Mouse (Mus musculus) midbrain, embryonic 12.5 days (tissue): ENCODE results near the gene Tmc7. TPM values are rescaled to one million over a fixed set of nuclear protein-coding genes. Genes with fewer than 3 reads are reported as not detected.
A peak's percentile ranks its signal among the peaks of the same experiment; 100 is the strongest.

Experiments used
- ATAC-seq: fragments of 200-750 bp; cut with Nextera tagmentation; 2 replicates; pipeline ENCODE4 v1.8.0; 2017; ENCODE audit warnings: low read depth, moderate TSS enrichment, moderate library complexity; ENCODE audit not compliant: low FRiP score
- H3K27ac ChIP-seq: fragments of 300-500 bp; sonication (generic); replicated peaks from 2 replicates; pipeline ENCODE4 v1.5.1; 2016; ENCODE audit warnings: mild to moderate bottlenecking
- H3K27me3 ChIP-seq: fragments of 300-500 bp; sonication (generic); 2 replicates; pipeline ENCODE4 v1.6.1; 2016; ENCODE audit warnings: mild to moderate bottlenecking
- H3K36me3 ChIP-seq: fragments of 300-500 bp; sonication (generic); 2 replicates; pipeline ENCODE4 v1.6.1; 2016
- H3K4me1 ChIP-seq: fragments of 300-500 bp; sonication (generic); 2 replicates; pipeline ENCODE4 v1.6.1; 2016
- H3K4me2 ChIP-seq: fragments of 300-500 bp; sonication (generic); replicated peaks from 2 replicates; pipeline ENCODE4 v1.6.1; 2016; ENCODE audit warnings: mild to moderate bottlenecking, moderate library complexity
- H3K4me3 ChIP-seq: fragments of 300-500 bp; sonication (generic); 2 replicates; pipeline ENCODE4 v1.5.1; 2016; ENCODE audit warnings: mild to moderate bottlenecking
- H3K9ac ChIP-seq: fragments of 300-500 bp; sonication (generic); replicated peaks from 2 replicates; pipeline ENCODE4 v1.6.1; 2016; ENCODE audit warnings: mild to moderate bottlenecking, moderate library complexity
- H3K9me3 ChIP-seq: fragments of 300-500 bp; sonication (generic); 2 replicates; pipeline ENCODE4 v1.6.1; 2016; ENCODE audit warnings: mild to moderate bottlenecking
- WGBS: fragments of 180-500 bp; shearing (Covaris S2); methylation state at CpG from one replicate; pipeline ENCODE4 v1.1.7; 2016; 5-methylcytosine and 5-hydroxymethylcytosine counted together
- polyA plus RNA-seq: library from polyadenylated mRNA; unstranded; fragments of >200 nt; fragmentation: Nextera tagmentation; extraction: Ambion mirVana; gene quantifications from 2 replicates; pipeline ENCODE4 v1.2.1, GENCODE M21; 2016

Gene Tmc7
- polyA plus RNA-seq, 1 experiment from 2014 or later: 10.4 TPM

- H3K36me3 ChIP-seq: 0 out of 2 replicates have a peak, but pooled peaks cover 11% of the 10 kb centered on the region
- H3K4me2 ChIP-seq: peak within 1 kb of the TSS; percentile 67
- H3K9ac ChIP-seq: peak within 1 kb of the TSS; percentile 69
- peak within 1 kb of the TSS; percentile 98 for H3K27ac ChIP-seq
- H3K9me3 ChIP-seq: no peaks in the 10 kb centered on the region
- H3K27me3 ChIP-seq: no peaks in the 10 kb centered on the region
- 0 out of 2 replicates have a peak, but pooled peaks cover 3% of the 10 kb centered on the region for H3K4me1 ChIP-seq
- peak within 1 kb of the TSS; percentile 74 for H3K4me3 ChIP-seq
- under 1% methylated on average over 31 of the region's 31 CpGs for WGBS
- peak; percentile 99 for ATAC-seq
Measured at GRCm38 (mm10) chr7:118533178-118533578, 51.4 kb downstream of the Tmc7 start, which contains the start of gene Coq7. Gene Coq7 (minus strand): TSS chr7:118533356.

GRCm38 (mm10) chr7:118532519-118533177 is 51.9 kb downstream of the Tmc7 start:
- WGBS: under 1% methylated on average over 36 of the region's 36 CpGs
- peak overlapping the region; percentile 67 for H3K4me2 ChIP-seq
- peak overlapping the region; percentile 74 for H3K4me3 ChIP-seq
- H3K36me3 ChIP-seq: peaks cover 16% of the 10 kb centered on the region; the same call in 1 of the 2 replicates
- H3K27ac ChIP-seq: peak overlapping the region; percentile 98
- no peaks in the 10 kb centered on the region for H3K27me3 ChIP-seq
- peak overlapping the region; percentile 69 for H3K9ac ChIP-seq
- 0 out of 2 replicates have a peak, but pooled peaks cover 3% of the 10 kb centered on the region for H3K4me1 ChIP-seq
- no peaks in the 10 kb centered on the region for H3K9me3 ChIP-seq
- ATAC-seq: peak; percentile 96

GRCm38 (mm10) chr7:118526967-118527366 is 57.6 kb downstream of the Tmc7 start:
- peaks cover 59% of the 10 kb centered on the region for H3K36me3 ChIP-seq
- H3K4me1 ChIP-seq: no peaks in the 10 kb centered on the region
- no peak for ATAC-seq
- 87% methylated on average over 4 of the region's 4 CpGs for WGBS
- H3K9ac ChIP-seq: no peak overlapping the region
- H3K4me3 ChIP-seq: no peak overlapping the region
- H3K4me2 ChIP-seq: no peak overlapping the region
- H3K27ac ChIP-seq: no peak overlapping the region
- no peaks in the 10 kb centered on the region for H3K9me3 ChIP-seq
- H3K27me3 ChIP-seq: no peaks in the 10 kb centered on the region

GRCm38 (mm10) chr7:118522077-118522476 is 62.5 kb downstream of the Tmc7 start:
- H3K4me3 ChIP-seq: no peak overlapping the region
- H3K9ac ChIP-seq: no peak overlapping the region
- H3K27me3 ChIP-seq: no peaks in the 10 kb centered on the region
- peaks cover 37% of the 10 kb centered on the region for H3K36me3 ChIP-seq
- no peak overlapping the region for H3K27ac ChIP-seq
- H3K9me3 ChIP-seq: no peaks in the 10 kb centered on the region
- no peaks in the 10 kb centered on the region for H3K4me1 ChIP-seq
- WGBS: 92% methylated on average over 5 of the region's 5 CpGs
- H3K4me2 ChIP-seq: no peak overlapping the region
- ATAC-seq: no peak

GRCm38 (mm10) chr7:118519661-118520060 is 64.9 kb downstream of the Tmc7 start:
- 92% methylated on average over 8 of the region's 8 CpGs for WGBS

GRCm38 (mm10) chr7:118518687-118519086 is 65.8 kb downstream of the Tmc7 start:
- Histone ChIP-seq H3K27ac (no peak overlapping the region), H3K36me3 (peaks cover 8% of the 10 kb centered on the region; the same call in 1 of the 2 replicates), H3K9me3 (no peaks in the 10 kb centered on the region), H3K9ac (no peak overlapping the region), H3K4me1 (no peaks in the 10 kb centered on the region), H3K4me3 (no peak overlapping the region), H3K4me2 (0 out of 2 replicates have a peak overlapping the region, but pooled peaks have one; percentile 17), H3K27me3 (no peaks in the 10 kb centered on the region; the same call in 1 of the 2 replicates)
- WGBS: 2% methylated on average over 18 of the region's 18 CpGs
- peak; percentile 85 for ATAC-seq

More at GRCm38 (mm10) chr7:118519661-118520060, 64.9 kb downstream of the Tmc7 start:
- H3K4me1 ChIP-seq: no peaks in the 10 kb centered on the region
- H3K4me2 ChIP-seq: no peak overlapping the region
- ATAC-seq: no peak
- no peak overlapping the region for H3K4me3 ChIP-seq
- H3K36me3 ChIP-seq: peaks cover 14% of the 10 kb centered on the region; the same call in 1 of the 2 replicates
- H3K27me3 ChIP-seq: no peaks in the 10 kb centered on the region
- no peaks in the 10 kb centered on the region for H3K9me3 ChIP-seq
- H3K9ac ChIP-seq: no peak overlapping the region
- no peak overlapping the region for H3K27ac ChIP-seq

- H3K27ac ChIP-seq: no peak overlapping the region
- no peaks in the 10 kb centered on the region; the same call in 1 of the 2 replicates for H3K27me3 ChIP-seq
- no peaks in the 10 kb centered on the region for H3K9me3 ChIP-seq
- 0 out of 2 replicates have a peak, but pooled peaks have one; percentile 47 for ATAC-seq
- no peak overlapping the region for H3K9ac ChIP-seq
- no peak overlapping the region for H3K4me3 ChIP-seq
- H3K4me2 ChIP-seq: no peak overlapping the region
- peaks cover 7% of the 10 kb centered on the region; the same call in 1 of the 2 replicates for H3K36me3 ChIP-seq
- WGBS: 71% methylated on average over 2 of the region's 2 CpGs
- H3K4me1 ChIP-seq: 0 out of 2 replicates have a peak, but pooled peaks cover 3% of the 10 kb centered on the region
Measured at GRCm38 (mm10) chr7:118517819-118518218, 66.7 kb downstream of the Tmc7 start.

GRCm38 (mm10) chr7:118508556-118508955 is 76.0 kb downstream of the Tmc7 start:
- 83% methylated on average over 7 of the region's 7 CpGs for WGBS
- no peak for ATAC-seq
- no peak overlapping the region for H3K9ac ChIP-seq
- no peaks in the 10 kb centered on the region for H3K9me3 ChIP-seq
- no peak overlapping the region for H3K27ac ChIP-seq
- 0 out of 2 replicates have a peak, but pooled peaks cover 3% of the 10 kb centered on the region for H3K4me1 ChIP-seq
- no peaks in the 10 kb centered on the region for H3K36me3 ChIP-seq
- H3K4me3 ChIP-seq: no peak overlapping the region
- no peaks in the 10 kb centered on the region for H3K27me3 ChIP-seq
- no peak overlapping the region for H3K4me2 ChIP-seq

- WGBS: 77% methylated on average over 4 of the region's 4 CpGs
- Histone ChIP-seq H3K4me1 (no peaks in the 10 kb centered on the region), H3K27ac (no peak overlapping the region), H3K27me3 (no peaks in the 10 kb centered on the region; the same call in 1 of the 2 replicates), H3K9me3 (no peaks in the 10 kb centered on the region), H3K4me2 (no peak overlapping the region), H3K9ac (no peak overlapping the region), H3K36me3 (no peaks in the 10 kb centered on the region), H3K4me3 (no peak overlapping the region)
- no peak for ATAC-seq
Measured at GRCm38 (mm10) chr7:118503844-118504243, 80.7 kb downstream of the Tmc7 start.

- H3K4me1 ChIP-seq: no peaks in the 10 kb centered on the region
- H3K9me3 ChIP-seq: 0 out of 2 replicates have a peak, but pooled peaks cover 4% of the 10 kb centered on the region
- no peak overlapping the region for H3K4me2 ChIP-seq
- ATAC-seq: no peak
- H3K9ac ChIP-seq: no peak overlapping the region
- H3K36me3 ChIP-seq: no peaks in the 10 kb centered on the region
- no peak overlapping the region for H3K27ac ChIP-seq
- H3K4me3 ChIP-seq: no peak overlapping the region
- no peaks in the 10 kb centered on the region; the same call in 1 of the 2 replicates for H3K27me3 ChIP-seq
- WGBS: 76% methylated on average over 8 of the region's 8 CpGs
Measured at GRCm38 (mm10) chr7:118502333-118502732, 82.2 kb downstream of the Tmc7 start.

- H3K4me3 ChIP-seq: no peak overlapping the region
- H3K4me1 ChIP-seq: no peaks in the 10 kb centered on the region
- WGBS: 74% methylated on average over 7 of the region's 7 CpGs
- H3K9me3 ChIP-seq: 0 out of 2 replicates have a peak, but pooled peaks cover 5% of the 10 kb centered on the region
- peaks cover 5% of the 10 kb centered on the region; the same call in 1 of the 2 replicates for H3K27me3 ChIP-seq
- H3K36me3 ChIP-seq: no peaks in the 10 kb centered on the region
- no peak overlapping the region for H3K9ac ChIP-seq
- no peak overlapping the region for H3K4me2 ChIP-seq
- ATAC-seq: no peak
- H3K27ac ChIP-seq: no peak overlapping the region
Measured at GRCm38 (mm10) chr7:118499784-118500435, 84.6 kb downstream of the Tmc7 start.
